In genomic region chr15:57340499-57340898, GRCm38 (mm10) we compare ENCODE assay signal across 25 mouse cellular contexts.
DNase-seq lines count a peak whose midpoint lies in the region; ATAC-seq and TF ChIP-seq lines count a peak whose summit lies in the region.
"Had no signal": no experiment of that assay in that cellular context is flagged by ENCODE, and none has a peak within 500 bp of the region (broad histone marks: within the 10 kb centered on the region; RNA-seq: fewer than 3 reads in every experiment).

No protein-coding gene starts in this region.

- 32% methylated on average over 3 of the region's 3 CpGs for WGBS in hindbrain, postnatal 0 days
- WGBS in hindbrain, embryonic 14.5 days = 56% methylated on average over 3 of the region's 3 CpGs
- WGBS in kidney, embryonic 14.5 days = 56% methylated on average over 3 of the region's 3 CpGs

- H3K27me3 ChIP-seq in hindbrain, postnatal 0 days (ENCODE audit: insufficient read depth, low read length) = no peaks in the 10 kb centered on the region
- H3K27me3 ChIP-seq in hindbrain, embryonic 14.5 days (ENCODE audit: control insufficient read depth, insufficient read depth, low read length) = no peaks in the 10 kb centered on the region
- no peaks in the 10 kb centered on the region for H3K27me3 ChIP-seq in kidney, embryonic 14.5 days (ENCODE audit: control insufficient read depth, insufficient read depth, low read length)
- H3K27me3 ChIP-seq: embryonic facial prominence, embryonic 15.5 days; midbrain, embryonic 13.5 days; neural tube, embryonic 15.5 days; Patski had no signal

- no peak for TF ChIP-seq CTCF in hindbrain, postnatal 0 days (IDR thresholded peaks at IDR 0.05; ENCODE audit: low read depth)

- peak; percentile 38; the same call in 1 of the 2 replicates for ATAC-seq in hindbrain, postnatal 0 days
- no peak for ATAC-seq in hindbrain, embryonic 14.5 days (ENCODE audit: low FRiP score)
- ATAC-seq in kidney, embryonic 14.5 days (ENCODE audit: low FRiP score, low TSS enrichment) = no peak
- ATAC-seq: midbrain, embryonic 13.5 days; Patski had no signal

- H3K4me1 ChIP-seq in hindbrain, postnatal 0 days (ENCODE audit: insufficient read depth, low read length) = no peaks in the 10 kb centered on the region
- no peaks in the 10 kb centered on the region for H3K4me1 ChIP-seq in hindbrain, embryonic 14.5 days (replicated peaks; ENCODE audit: control insufficient read depth, insufficient read depth, low read length)
- H3K4me1 ChIP-seq in kidney, embryonic 14.5 days (ENCODE audit: control insufficient read depth, insufficient read depth, low read length) = no peaks in the 10 kb centered on the region
- H3K4me1 ChIP-seq: embryonic facial prominence, embryonic 15.5 days; limb, embryonic 10.5 days; midbrain, embryonic 13.5 days; neural tube, embryonic 15.5 days had no signal

- H3K9me3 ChIP-seq in hindbrain, postnatal 0 days (ENCODE audit: low read length) = no peaks in the 10 kb centered on the region
- no peaks in the 10 kb centered on the region for H3K9me3 ChIP-seq in hindbrain, embryonic 14.5 days (ENCODE audit: control insufficient read depth, low read length)
- H3K9me3 ChIP-seq in kidney, embryonic 14.5 days (ENCODE audit: control insufficient read depth, low read length) = no peaks in the 10 kb centered on the region
- H3K9me3 ChIP-seq: embryonic facial prominence, embryonic 15.5 days; limb, embryonic 10.5 days; midbrain, embryonic 13.5 days; neural tube, embryonic 15.5 days had no signal

- no peaks in the 10 kb centered on the region for H3K36me3 ChIP-seq in hindbrain, postnatal 0 days (ENCODE audit: insufficient read depth, low read length)
- no peaks in the 10 kb centered on the region for H3K36me3 ChIP-seq in hindbrain, embryonic 14.5 days (replicated peaks; ENCODE audit: control insufficient read depth, insufficient read depth)
- no peaks in the 10 kb centered on the region for H3K36me3 ChIP-seq in kidney, embryonic 14.5 days (ENCODE audit: control insufficient read depth, insufficient read depth, low read length)
- H3K36me3 ChIP-seq: embryonic facial prominence, embryonic 15.5 days; limb, embryonic 10.5 days; midbrain, embryonic 13.5 days; neural tube, embryonic 15.5 days had no signal

- DNase-seq in cerebellum, postnatal 10 days = peak; percentile 36 to 37
- DNase-seq in cerebellum, adult 9-10 months = no peak
- DNase-seq in hindbrain, postnatal 0 days (ENCODE audit: low spot score) = peak; percentile 56
- DNase-seq in hindbrain, embryonic 14.5 days (ENCODE audit: low spot score) = no peak
- DNase-seq in brain, adult 2 months (ENCODE audit: low read depth, low spot score) = peak; percentile 14
- peak; percentile 33 for DNase-seq in layer of hippocampus, adult 9-11 months
- no peak for DNase-seq in embryo, embryonic 9.5 days (ENCODE audit: extremely low spot score)
- DNase-seq: adrenal gland, postnatal 36 days; cerebellum, postnatal 25 days; embryo, embryonic 11 days; gastrocnemius, adult 2 months; heart, postnatal 14 days; kidney, adult 11 months; lung, adult 18-20 months; lung, postnatal 14 days; right cerebral cortex, postnatal 4 days had no signal

- H3K4me2 ChIP-seq in hindbrain, postnatal 0 days (ENCODE audit: low read depth, low read length) = no peak overlapping the region
- H3K4me2 ChIP-seq in hindbrain, embryonic 14.5 days (replicated peaks) = no peak overlapping the region
- H3K4me2 ChIP-seq in kidney, embryonic 14.5 days (replicated peaks; ENCODE audit: low read depth, low read length) = no peak overlapping the region
- H3K4me2 ChIP-seq: embryonic facial prominence, embryonic 15.5 days; heart, embryonic 11.5 days; midbrain, embryonic 13.5 days; neural tube, embryonic 15.5 days had no signal

- no peak overlapping the region for H3K27ac ChIP-seq in hindbrain, postnatal 0 days
- no peak overlapping the region for H3K27ac ChIP-seq in hindbrain, embryonic 14.5 days
- no peak overlapping the region for H3K27ac ChIP-seq in kidney, embryonic 14.5 days (ENCODE audit: low read depth, low read length)
- H3K27ac ChIP-seq: embryonic facial prominence, embryonic 15.5 days; gastrocnemius, adult 2 months; kidney, postnatal 0 days; limb, embryonic 10.5 days; midbrain, embryonic 13.5 days; neural tube, embryonic 15.5 days had no signal

- no peak overlapping the region for H3K9ac ChIP-seq in hindbrain, postnatal 0 days (replicated peaks; ENCODE audit: low read length)
- no peak overlapping the region for H3K9ac ChIP-seq in hindbrain, embryonic 14.5 days
- no peak overlapping the region for H3K9ac ChIP-seq in kidney, embryonic 14.5 days (ENCODE audit: low read depth, low read length)
- H3K9ac ChIP-seq: embryonic facial prominence, embryonic 15.5 days; midbrain, embryonic 13.5 days; neural tube, embryonic 15.5 days had no signal

- H3K4me3 ChIP-seq in hindbrain, postnatal 0 days (ENCODE audit: low read length) = no peak overlapping the region
- no peak overlapping the region for H3K4me3 ChIP-seq in hindbrain, embryonic 14.5 days (replicated peaks; ENCODE audit: low read length)
- H3K4me3 ChIP-seq in kidney, embryonic 14.5 days (ENCODE audit: low read length) = no peak overlapping the region
- H3K4me3 ChIP-seq: embryonic facial prominence, embryonic 15.5 days; gastrocnemius, adult 2 months; limb, embryonic 10.5 days; midbrain, embryonic 13.5 days; myocyte; neural tube, embryonic 15.5 days had no signal

Comparison
In these comparisons a context has a peak if more than half of its experiments do, and no peak if none do; other contexts are left out.
1. DNase-seq: peak in cerebellum, postnatal 10 days (2 of 2), hindbrain, postnatal 0 days (single experiment), brain, adult 2 months (single experiment) and layer of hippocampus, adult 9-11 months (single experiment); none in cerebellum, adult 9-10 months (single experiment), hindbrain, embryonic 14.5 days (single experiment) and embryo, embryonic 9.5 days (single experiment).